Mouse (Mus musculus) embryonic stem cell, embryonic (primary cell): ENCODE results near the gene Gpd1.

Experiments
- CTCF ChIA-PET, 4 experiments: fragments of 300-600 bp in 2 of 4; fragments of 350-600 bp in 2 of 4; sonication (Branson Sonifier 250); formaldehyde crosslinking; loops; one replicate each; lab custom pipeline; 2022; ENCODE audit warnings: inconsistent platforms in 2 of 4; lab: Charles Lee
- POLR2A ChIA-PET, 4 experiments: fragments of 300-600 bp in 2 of 4; fragments of 350-600 bp in 2 of 4; sonication (Branson Sonifier 250); formaldehyde crosslinking; loops; one replicate each; lab custom pipeline; 2022; ENCODE audit warnings: antibody characterized with exemption in 4 of 4, inconsistent platforms in 1 of 4; lab: Charles Lee

Gene Gpd1

GRCm38 (mm10) chr15:99690924-99691323 is 26.4 kb upstream of the Gpd1 start:
- CTCF ChIA-PET = interaction anchor here (0.6 to 12.4 kb wide), 18 partner anchors 9 to 1924 kb away, joined by 3 to 85 read pairs (median 8); partner anchors contain the start of genes Cox14 (in 2 of the 4) and Gm17349 (in 1 of the 4)

GRCm38 (mm10) chr15:99691976-99692375 is 25.3 kb upstream of the Gpd1 start:
- ChIA-PET CTCF (interaction anchor here (0.6 to 12.4 kb wide), 15 partner anchors 10 to 219 kb away, joined by 3 to 85 read pairs (median 5); partner anchors contain the start of genes Gm17349 (in 2 of the 4) and Cox14 (in 1 of the 4)), POLR2A (interaction anchor here in 2 of 4 experiments (0.7 to 5.5 kb wide), 14 partner anchors 9 to 223 kb away, joined by 3 to 43 read pairs (median 4); partner anchors contain the start of gene Gm17349 (in 1 of the 2))

More at GRCm38 (mm10) chr15:99690924-99691323, 26.4 kb upstream of the Gpd1 start:
- POLR2A ChIA-PET = interaction anchor here in 3 of 4 experiments (0.5 to 5.5 kb wide), 17 partner anchors 8 to 1219 kb away, joined by 3 to 43 read pairs (median 4); partner anchors contain the start of gene Gm17349 (in 1 of the 3)

- CTCF ChIA-PET = interaction anchor here (0.5 to 1.5 kb wide), 15 partner anchors 8 to 200 kb away, joined by 3 to 11 read pairs (median 5); partner anchors contain the start of genes Asic1 (in 1 of the 4), Cox14 (in 1 of the 4) and Gm17349 (in 1 of the 4)
These were observed 20.0 kb upstream of the Gpd1 start for GRCm38 (mm10) chr15:99697309-99697708.

DNA sequence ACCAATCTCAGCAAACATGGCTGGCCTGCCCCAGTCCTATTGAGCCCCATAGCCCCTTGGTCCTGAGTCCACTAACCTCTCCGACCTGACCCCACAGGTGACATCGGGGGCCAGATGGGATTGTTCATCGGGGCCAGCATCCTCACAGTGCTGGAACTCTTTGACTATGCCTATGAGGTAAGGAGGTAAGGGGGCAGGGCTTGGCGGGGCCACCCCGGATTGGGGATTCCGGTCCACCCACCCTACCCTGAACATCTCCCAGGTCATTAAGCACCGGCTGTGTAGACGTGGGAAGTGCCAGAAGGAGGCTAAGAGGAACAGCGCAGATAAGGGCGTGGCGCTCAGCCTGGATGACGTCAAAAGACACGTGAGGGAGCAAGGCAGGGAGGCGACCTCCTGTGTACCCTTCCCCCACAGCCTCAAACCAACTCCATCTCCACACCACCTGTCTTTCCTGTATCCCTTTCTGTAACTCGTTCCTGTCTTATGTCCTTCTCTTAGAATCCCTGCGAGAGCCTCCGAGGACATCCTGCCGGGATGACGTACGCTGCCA is 18.7 kb upstream of the Gpd1 start:
- ChIA-PET CTCF (interaction anchor here in 3 of 4 experiments (0.8 to 1.1 kb wide), 3 partner anchors 10 to 103 kb away, joined by 3 to 4 read pairs (median 3); no protein-coding TSS in a partner anchor), POLR2A (interaction anchor here in 2 of 4 experiments (0.7 to 1.0 kb wide), 2 partner anchors 9 kb away, joined by 3 read pairs; no protein-coding TSS in a partner anchor)

More at GRCm38 (mm10) chr15:99697309-99697708, 20.0 kb upstream of the Gpd1 start:
- POLR2A ChIA-PET = interaction anchor here in 2 of 4 experiments (0.6 to 1.7 kb wide), 5 partner anchors 8 to 74 kb away, joined by 4 to 5 read pairs (median 5); partner anchors contain the start of gene Gm17349 (in 2 of the 2)

DNA sequence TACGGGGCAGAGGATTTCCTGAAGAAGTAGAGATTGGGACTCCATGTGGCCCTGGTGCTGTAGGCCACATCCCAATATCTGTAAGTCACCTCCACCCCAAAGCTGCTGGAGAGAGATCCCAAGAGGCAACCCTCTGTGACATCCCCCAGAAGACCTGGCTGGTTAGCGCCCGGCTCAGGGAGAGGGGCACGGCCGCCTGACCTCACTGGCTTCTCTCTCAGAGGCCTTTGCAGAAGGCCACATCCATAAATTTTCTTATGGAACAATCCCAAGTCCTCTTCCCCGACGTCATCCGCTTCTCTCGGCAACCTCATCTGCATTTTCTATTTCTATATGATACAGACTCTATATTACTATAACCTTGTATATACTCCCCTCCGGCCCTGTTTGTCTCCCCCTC is 17.6 kb upstream of the Gpd1 start:
- ChIA-PET CTCF (interaction anchor here in 3 of 4 experiments (1.0 to 4.0 kb wide), 7 partner anchors 11 to 104 kb away, joined by 3 to 16 read pairs (median 5); partner anchors contain the start of genes Asic1 (in 1 of the 3) and Cox14 (in 1 of the 3)), POLR2A (interaction anchor here in 2 of 4 experiments (0.7 to 10.1 kb wide), 10 partner anchors 7 to 162 kb away, joined by 3 to 90 read pairs (median 4); partner anchors contain the start of gene Gpd1 (in 1 of the 2))

GRCm38 (mm10) chr15:99700219-99701106 is 16.9 kb upstream of the Gpd1 start:
- POLR2A ChIA-PET = interaction anchor here in 2 of 4 experiments (0.6 to 10.1 kb wide), 14 partner anchors 8 to 819 kb away, joined by 3 to 118 read pairs (median 4); partner anchors contain the start of genes Cox14 (in 1 of the 2), Gpd1 (in 1 of the 2) and Racgap1 (in 1 of the 2)
- CTCF ChIA-PET = interaction anchor here in 3 of 4 experiments (0.6 to 4.0 kb wide), 9 partner anchors 12 to 285 kb away, joined by 3 to 16 read pairs (median 4); partner anchors contain the start of genes Asic1 (in 1 of the 3) and Cox14 (in 1 of the 3)

GRCm38 (mm10) chr15:99701640-99701998 is 15.7 kb upstream of the Gpd1 start:
- ChIA-PET POLR2A (interaction anchor here in 2 of 4 experiments (0.6 to 10.1 kb wide), 6 partner anchors 11 to 266 kb away, joined by 3 to 118 read pairs (median 10); partner anchors contain the start of genes Cox14 (in 1 of the 2) and Gpd1 (in 1 of the 2)), CTCF (interaction anchor here in 2 of 4 experiments (1.0 to 4.0 kb wide), 5 partner anchors 10 to 24 kb away, joined by 3 to 16 read pairs (median 4); partner anchors contain the start of gene Cox14 (in 1 of the 2))

- CTCF ChIA-PET = interaction anchor here in 3 of 4 experiments (1.0 to 4.0 kb wide), 8 partner anchors 9 to 24 kb away, joined by 3 to 42 read pairs (median 4); partner anchors contain the start of gene Cox14 (in 2 of the 3)
These were observed 15.1 kb upstream of the Gpd1 start, which contains the start of gene Smarcd1 for GRCm38 (mm10) chr15:99701999-99702900. Gene Smarcd1, plus strand, starts transcription at chr15:99702129.

GRCm38 (mm10) chr15:99703104-99703503 is 14.2 kb upstream of the Gpd1 start:
- CTCF ChIA-PET = interaction anchor here in 3 of 4 experiments (1.1 to 4.0 kb wide), 8 partner anchors 12 to 107 kb away, joined by 4 to 92 read pairs (median 24); partner anchors contain the start of genes Cox14 (in 2 of the 3) and Gpd1 (in 1 of the 3)
- POLR2A ChIA-PET = interaction anchor here in 3 of 4 experiments (0.7 to 10.1 kb wide), 8 partner anchors 10 to 172 kb away, joined by 3 to 118 read pairs (median 14); partner anchors contain the start of genes Cox14 (in 2 of the 3), Gpd1 (in 1 of the 3) and Lima1 (in 1 of the 3)

More at GRCm38 (mm10) chr15:99701999-99702900, 15.1 kb upstream of the Gpd1 start, which contains the start of gene Smarcd1:
- POLR2A ChIA-PET = interaction anchor here in 2 of 4 experiments (0.7 to 10.1 kb wide), 5 partner anchors 13 to 24 kb away, joined by 3 to 118 read pairs (median 82); partner anchors contain the start of genes Cox14 (in 2 of the 2) and Gpd1 (in 1 of the 2)

- CTCF ChIA-PET = interaction anchor here in 3 of 4 experiments (0.5 to 4.1 kb wide), 16 partner anchors 11 to 590 kb away, joined by 3 to 92 read pairs (median 15); partner anchors contain the start of genes Cox14 (in 3 of the 3) and Gpd1 (in 1 of the 3)
These were observed 13.7 kb upstream of the Gpd1 start for GRCm38 (mm10) chr15:99703676-99704040.

GRCm38 (mm10) chr15:99704041-99704681 is 13.2 kb upstream of the Gpd1 start:
- POLR2A ChIA-PET = interaction anchor here (0.6 to 10.1 kb wide), 44 partner anchors 11 to 1611 kb away, joined by 3 to 118 read pairs (median 4); partner anchors contain the start of genes Cox14 (in 3 of the 4), Gpd1 (in 2 of the 4), Racgap1 (in 2 of the 4) and Aqp6 (in 1 of the 4)
- CTCF ChIA-PET = interaction anchor here (0.5 to 4.1 kb wide), 31 partner anchors 11 to 1072 kb away, joined by 3 to 92 read pairs (median 4); partner anchors contain the start of genes Cox14 (in 3 of the 4), Asic1 (in 1 of the 4) and Gpd1 (in 1 of the 4)

More at GRCm38 (mm10) chr15:99703676-99704040, 13.7 kb upstream of the Gpd1 start:
- POLR2A ChIA-PET = interaction anchor here (0.6 to 10.1 kb wide), 29 partner anchors 10 to 1077 kb away, joined by 3 to 118 read pairs (median 4); partner anchors contain the start of genes Cox14 (in 2 of the 4), Gpd1 (in 2 of the 4), Aqp6 (in 1 of the 4) and Lima1 (in 1 of the 4)

DNA sequence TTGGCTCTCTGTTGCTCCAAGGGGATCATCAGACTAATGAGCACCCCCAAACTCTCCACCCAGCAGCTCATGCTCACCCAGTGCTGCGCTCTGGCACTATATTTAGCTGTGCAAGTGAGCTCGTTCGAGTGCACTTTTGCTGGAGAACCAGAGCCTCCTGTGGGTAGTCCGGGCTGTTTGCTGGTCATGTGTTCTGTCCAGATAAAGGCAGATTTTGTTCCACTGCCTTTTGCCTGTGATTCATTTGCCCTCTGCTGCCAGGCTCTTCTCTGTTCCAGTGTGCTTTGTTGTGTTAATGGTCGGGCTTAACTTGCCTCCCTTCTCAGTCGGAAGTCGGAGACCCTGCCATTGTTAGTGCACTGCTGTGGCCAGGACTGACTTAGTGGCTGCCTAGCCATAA is 12.4 kb upstream of the Gpd1 start:
- POLR2A ChIA-PET = interaction anchor here (0.6 to 10.1 kb wide), 44 partner anchors 7 to 1610 kb away, joined by 3 to 118 read pairs (median 5); partner anchors contain the start of genes Cox14 (in 3 of the 4), Gpd1 (in 2 of the 4), Racgap1 (in 2 of the 4) and Aqp6 (in 1 of the 4)
- CTCF ChIA-PET = interaction anchor here (0.5 to 4.1 kb wide), 35 partner anchors 8 to 1073 kb away, joined by 3 to 92 read pairs (median 4); partner anchors contain the start of genes Cox14 (in 3 of the 4), Asic1 (in 1 of the 4) and Gpd1 (in 1 of the 4)

DNA sequence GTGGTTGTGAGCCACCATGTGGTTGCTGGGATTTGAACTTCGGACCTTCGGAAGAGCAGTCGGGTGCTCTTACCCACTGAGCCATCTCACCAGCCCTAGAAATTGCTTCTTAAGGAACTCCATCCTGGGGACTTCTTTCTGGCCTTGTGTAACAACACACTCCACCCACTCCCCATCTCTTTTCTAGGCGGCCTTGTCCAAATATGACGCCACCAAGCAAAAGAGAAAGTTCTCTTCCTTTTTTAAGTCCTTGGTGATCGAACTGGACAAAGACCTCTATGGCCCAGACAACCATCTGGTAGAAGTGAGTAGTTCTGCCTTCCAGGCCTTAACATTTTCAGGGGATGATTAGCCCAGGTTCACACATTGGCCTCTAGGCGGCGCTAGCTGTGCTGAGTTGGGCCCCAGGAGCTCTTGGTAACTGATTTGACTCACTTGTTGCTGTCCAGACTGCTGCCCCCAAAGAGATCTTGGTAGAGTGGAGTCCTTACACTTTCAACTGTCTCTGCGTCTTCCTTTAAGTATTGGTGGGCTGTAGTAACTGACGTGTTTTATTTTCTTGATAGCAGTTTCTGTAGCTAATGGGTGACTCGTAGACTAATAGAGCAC is 11.8 kb upstream of the Gpd1 start, which contains the start of gene Gm17349:
Gene Gm17349 (minus strand): TSS at position 51 of the 609 bp plus-strand sequence.
- POLR2A ChIA-PET = interaction anchor here (0.5 to 10.1 kb wide), 45 partner anchors 8 to 675 kb away, joined by 3 to 118 read pairs (median 4); partner anchors contain the start of genes Cox14 (in 3 of the 4), Gpd1 (in 2 of the 4), Aqp6 (in 1 of the 4) and Asic1 (in 1 of the 4)
- CTCF ChIA-PET = interaction anchor here (0.5 to 4.1 kb wide), 46 partner anchors 8 to 1545 kb away, joined by 3 to 92 read pairs (median 6); partner anchors contain the start of genes Cox14 (in 4 of the 4), Gpd1 (in 2 of the 4), Asic1 (in 1 of the 4) and Dip2b (in 1 of the 4)
